Mouse (Mus musculus): ENCODE data around the gene Tfrc.

Gene Tfrc

DNA sequence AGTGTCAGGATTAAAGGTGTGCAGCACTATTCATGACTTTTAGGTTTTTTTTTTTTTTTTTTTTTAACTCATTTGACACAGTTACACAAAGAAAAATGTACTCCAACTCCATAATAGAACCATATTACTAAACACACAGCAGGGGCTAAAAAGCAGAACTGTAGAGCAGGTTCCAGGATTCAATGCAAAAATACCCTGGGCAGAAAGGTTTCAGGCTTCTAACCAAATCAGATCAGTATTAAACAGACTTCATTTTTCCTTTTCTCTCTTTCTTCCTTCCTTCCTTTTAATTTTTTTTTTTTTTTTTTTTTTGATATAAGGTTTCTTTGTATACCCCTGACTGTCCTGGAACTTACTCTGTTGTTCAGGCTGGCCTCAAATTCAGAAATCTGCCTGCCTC is 41.7 kb downstream of the Tfrc start:
- DNase-seq (ENCODE audit: inconsistent ontology term): no peak

DNA sequence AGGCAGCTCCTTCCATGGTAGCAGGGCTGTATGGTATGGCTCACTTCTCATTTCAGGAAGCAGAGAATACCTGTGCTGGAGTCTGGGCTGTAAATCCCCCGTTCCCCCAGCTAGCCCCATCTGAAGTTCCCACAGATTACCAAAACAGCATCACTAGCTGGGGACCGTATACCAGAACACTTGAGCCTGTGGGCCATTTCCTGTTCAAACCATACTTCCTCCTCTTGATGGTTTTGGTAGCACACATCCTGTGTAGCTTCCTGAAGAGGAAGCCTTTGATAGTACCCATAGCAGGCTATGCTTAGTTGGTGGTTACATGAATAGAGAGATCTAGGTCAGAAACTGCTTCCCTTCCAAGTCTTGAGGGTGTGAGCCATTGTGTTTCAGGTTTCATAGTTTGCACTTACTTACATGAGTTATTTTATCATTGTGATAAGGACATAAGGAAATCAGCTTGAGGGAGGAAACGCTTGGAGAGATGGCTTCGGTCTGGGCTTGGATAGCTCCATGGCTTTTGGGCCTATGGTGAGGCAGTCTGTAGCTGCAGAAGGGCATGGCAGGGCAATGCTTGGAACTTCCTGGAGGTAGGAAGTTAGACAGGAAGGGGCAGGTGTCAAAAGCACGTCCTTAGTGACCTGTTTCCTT is 42.4 kb downstream of the Tfrc start:
- DNase-seq (ENCODE audit: inconsistent ontology term): no peak

DNA sequence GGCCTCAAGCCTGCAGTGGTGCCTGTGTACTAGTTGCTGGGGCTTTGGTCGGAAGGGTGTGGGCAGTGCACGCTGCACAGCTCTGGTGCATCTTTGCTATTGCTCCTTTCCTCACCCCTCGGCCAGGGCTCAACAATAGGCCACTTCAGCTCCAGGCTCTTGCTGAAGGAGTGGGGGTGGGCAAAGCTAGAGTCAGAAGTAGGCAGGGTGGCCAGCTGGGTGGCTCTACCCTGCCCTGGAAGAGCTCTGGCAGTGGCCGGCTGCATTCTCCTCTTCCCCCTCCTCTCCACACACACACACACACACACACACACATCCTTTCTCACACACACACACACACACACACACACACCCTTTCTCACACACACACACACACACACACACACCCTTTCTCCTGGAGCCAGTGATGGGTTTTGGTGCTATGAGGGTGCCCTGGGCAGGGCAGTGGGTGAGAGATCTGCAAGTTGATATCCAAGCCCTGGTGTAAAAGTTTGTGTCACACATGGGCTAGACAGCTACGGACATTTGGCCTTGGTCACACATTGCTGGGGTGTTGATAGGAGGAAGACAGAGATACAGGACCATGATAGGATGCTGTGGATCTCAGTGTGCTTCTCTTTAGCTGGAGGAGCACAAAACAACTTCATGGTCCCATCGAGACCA is 45.5 kb downstream of the Tfrc start:
- no peak for DNase-seq (ENCODE audit: inconsistent ontology term)

DNA sequence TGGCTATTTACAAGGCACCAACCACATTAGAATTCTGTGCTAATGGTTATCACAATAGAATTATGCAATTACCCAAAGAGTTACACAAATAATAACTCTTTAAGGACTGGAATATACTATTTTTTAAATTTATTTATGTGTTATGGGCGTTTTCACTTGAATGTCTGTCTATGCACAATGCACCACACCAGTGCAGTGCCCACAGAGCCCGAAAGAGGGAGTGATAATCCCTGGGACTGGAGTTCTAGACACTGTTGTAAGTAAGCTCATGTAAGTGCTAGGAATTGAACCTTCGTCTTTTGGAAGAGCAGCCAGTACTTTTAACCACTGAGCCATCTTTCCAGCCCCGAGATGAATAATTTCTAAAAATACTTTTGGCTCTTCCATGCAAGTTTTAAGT is 46.8 kb downstream of the Tfrc start:
- DNase-seq (ENCODE audit: inconsistent ontology term): no peak

DNA sequence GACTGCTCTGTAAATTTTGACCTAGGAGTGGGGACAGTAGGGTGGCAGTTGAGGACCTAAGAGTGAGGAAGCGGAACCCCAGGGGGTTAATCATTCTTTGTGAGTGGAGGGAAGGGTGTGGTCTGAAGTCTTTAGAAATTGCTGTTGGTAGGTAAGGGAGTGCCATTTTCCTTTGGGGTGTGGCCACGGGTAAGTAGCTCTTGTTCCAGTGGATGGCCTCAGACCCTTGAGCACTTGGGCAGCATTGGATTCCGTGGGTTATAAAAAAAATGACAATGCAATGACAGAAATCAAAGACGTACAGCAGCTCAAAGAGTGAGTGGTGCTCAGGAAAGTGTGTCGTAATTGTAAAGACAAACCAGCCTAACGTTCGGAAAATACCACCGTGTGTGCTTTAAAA is 47.6 kb downstream of the Tfrc start:
- no peak for DNase-seq (ENCODE audit: inconsistent ontology term)

DNA sequence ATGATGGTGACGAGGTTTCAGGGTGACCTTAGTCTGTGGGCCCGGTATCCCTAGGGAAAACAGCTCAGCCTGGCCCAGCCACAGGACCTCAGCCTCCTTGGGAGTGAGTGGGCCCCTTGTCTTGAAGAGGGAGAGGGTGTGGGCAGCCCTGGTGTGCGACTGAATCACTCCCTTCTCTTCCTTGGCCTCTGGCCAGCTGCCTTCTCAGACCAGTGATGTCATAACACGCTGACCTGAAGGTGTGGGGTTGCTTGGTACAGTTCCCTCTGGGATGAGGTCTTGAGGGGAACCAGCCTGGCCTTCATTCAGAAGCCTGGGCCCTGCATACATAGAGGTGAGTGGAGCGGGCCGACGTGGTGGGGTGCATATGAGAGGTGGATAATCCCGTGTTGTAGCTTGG is 48.1 kb downstream of the Tfrc start:
- peak; percentile 54 for DNase-seq (ENCODE audit: inconsistent ontology term)

DNA sequence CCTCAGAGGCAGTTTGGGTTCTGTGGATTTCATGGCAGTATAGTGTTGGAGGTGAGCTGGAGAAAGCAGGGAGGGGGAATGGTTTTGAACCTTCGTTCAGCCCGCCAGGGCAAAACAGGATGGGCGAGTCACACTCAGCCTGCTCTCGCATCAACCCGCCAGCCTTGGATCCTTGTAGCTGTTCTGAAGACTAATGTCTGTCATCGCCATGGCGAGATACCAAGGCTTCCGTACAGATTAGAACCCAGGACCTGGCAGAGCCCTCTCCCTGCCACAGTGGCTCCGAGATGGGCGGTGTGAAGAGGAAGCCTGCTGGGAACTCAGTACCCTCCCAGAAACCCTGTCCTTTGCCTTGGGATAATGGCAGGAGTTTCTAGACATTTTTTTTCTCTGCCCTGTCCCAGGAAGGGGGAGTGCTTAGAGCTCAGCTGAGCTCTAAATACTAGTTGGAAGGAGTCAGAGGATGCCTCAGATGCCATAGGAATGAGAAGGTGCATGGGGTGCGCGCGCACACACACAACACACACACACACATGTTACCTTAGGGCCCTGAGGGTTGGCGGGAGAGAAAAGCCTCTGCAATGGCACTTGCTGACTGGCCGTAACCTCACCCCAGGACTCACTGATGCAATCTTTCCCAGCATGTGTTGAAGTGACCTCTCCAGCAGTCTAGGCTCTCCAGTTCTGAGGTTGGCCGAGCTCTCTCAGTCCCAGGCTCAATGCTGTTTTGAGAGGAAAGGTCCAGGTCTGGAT is 49.0 kb downstream of the Tfrc start:
- DNase-seq (ENCODE audit: inconsistent ontology term): peak; percentile 79

DNA sequence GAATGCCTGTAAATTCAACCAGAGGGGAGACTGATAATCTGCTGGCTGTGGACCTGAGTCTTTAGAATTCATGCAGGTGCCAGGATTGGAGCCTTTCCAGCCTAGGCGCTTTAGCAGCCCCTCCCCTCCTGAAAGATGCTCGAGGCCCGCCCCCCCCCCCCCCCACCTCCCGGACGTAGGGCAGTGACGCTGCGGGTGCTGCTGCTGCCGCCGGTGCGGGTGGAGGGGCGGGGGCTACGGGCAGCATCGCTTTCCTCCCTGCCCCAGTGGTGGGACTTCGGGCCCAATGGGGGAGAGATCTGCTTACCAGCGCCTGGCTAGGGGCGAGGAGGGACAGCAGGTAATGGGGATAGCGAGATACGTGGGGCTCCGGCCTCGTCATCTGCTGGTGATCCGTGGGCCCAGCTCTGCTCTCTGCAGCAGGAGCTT is 50.0 kb downstream of the Tfrc start:
- DNase-seq (ENCODE audit: inconsistent ontology term): no peak

DNA sequence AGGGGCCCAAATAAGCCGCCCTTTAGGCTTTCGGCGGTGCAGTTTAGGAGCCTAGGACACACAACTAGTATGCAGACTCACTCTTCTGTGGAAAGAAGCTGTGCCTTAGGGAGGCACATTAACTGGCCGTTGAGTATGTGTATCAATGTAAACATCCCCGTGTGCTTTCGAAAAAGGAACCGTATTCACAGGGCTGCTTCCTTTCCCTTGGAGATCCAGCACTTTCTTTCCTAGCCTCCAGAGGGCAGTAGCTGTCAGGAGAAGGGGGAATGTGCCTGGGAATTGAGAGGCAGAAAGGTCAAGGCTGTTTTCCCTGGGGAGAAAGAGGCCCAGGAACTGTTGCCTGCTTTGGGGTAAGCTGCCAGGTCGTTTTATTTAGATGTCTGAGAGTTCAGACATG is 50.7 kb downstream of the Tfrc start:
- DNase-seq (ENCODE audit: inconsistent ontology term): peak; percentile 84

DNA sequence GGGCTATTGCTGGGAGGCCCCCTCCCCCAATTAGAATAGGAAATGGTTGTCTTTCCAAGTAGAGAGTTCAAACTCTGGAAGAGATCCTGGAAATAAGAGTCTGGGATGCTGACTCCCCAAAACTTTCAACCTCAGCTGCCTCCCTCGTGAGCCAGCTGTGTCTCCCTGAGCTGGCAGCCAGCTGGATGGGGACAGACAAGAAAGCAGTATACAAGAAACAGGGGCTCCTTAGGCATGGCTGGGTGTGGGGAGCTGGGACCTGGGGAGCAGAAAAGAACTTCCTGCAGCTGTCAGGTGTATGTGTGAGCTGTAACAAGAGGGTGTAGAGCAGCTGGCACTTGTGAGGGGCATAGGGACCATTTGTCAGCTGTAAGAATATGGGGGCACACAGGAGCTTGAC is 51.4 kb downstream of the Tfrc start:
- DNase-seq (ENCODE audit: inconsistent ontology term): no peak

DNA sequence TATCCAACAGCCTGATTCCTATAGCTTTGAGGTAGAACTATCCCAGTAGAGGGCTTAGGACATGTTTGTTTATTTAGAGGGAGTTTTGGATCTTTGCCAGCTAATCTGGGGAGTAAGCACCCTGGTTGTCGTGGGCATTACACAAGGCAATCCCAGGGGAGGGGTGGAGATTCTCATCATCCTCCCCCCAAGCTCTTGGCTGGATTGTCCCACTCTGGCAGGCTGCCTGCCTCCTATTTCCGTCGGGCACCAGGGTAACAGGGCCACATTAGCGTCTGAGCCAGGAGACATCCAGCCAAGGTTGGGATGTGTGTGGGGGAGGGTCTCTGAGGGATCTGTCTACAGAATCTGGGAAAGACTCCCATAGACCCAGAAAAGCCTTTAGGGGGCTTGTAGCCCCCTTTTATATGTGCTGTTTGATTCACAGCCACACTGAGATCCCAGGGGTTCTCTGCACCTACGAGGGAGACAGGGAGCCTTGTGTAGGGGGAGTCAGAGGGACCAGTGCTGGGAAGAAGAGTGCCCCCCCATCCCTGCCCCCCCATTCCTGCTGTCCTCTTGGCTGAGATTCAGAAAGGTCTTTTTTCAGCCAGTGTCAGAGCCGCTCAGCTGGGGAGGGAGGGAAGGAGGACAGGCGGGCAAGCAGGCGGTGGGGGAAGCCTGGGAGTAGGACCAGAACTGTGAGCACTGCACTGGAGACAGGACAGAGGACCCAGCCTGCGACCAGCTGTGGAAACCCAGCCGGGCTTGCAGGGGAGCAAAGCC is 52.0 kb downstream of the Tfrc start:
- DNase-seq (ENCODE audit: inconsistent ontology term): peak; percentile 88

DNA sequence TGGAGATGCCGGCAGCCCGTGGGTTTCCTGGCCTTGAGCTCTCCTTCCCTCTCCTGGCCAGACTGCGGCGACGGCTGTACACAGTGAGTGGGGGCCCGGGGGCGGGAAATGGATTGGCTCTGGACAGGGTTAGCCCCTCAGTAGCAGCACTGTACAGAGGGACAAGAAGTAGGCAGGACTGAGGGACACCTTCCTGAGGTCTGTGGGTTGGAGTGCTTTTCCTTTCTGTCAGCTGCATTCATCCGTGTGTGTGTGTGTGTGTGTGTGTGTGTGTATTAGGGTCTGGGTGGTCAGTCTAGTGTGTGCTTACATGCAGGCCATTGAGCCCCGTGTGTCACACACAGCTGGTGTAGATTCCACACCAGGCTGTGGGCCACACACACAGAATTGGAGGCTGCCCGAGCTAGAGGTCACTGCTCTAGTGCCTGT is 52.8 kb downstream of the Tfrc start:
- peak; percentile 42 for DNase-seq (ENCODE audit: inconsistent ontology term)

DNA sequence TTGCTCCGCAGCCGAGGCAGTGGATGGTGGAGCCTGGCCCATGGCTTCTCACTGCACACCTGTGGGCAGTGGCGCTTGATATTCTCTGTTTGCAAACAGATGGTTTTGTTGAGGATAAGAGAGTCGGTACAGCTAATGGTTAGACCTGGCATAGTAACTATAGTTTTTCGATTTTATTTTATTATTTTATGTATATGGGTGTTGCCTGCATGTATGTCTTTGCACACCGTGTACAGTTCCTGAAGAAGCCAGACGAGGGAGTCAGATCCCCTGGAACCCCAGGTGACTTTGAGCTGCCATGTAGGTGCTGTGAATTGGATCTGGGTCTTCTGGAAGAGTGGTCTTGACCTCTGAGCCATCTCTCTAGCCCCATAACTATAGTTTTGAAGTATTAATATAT is 53.7 kb downstream of the Tfrc start:
- no peak for DNase-seq (ENCODE audit: inconsistent ontology term)

DNA sequence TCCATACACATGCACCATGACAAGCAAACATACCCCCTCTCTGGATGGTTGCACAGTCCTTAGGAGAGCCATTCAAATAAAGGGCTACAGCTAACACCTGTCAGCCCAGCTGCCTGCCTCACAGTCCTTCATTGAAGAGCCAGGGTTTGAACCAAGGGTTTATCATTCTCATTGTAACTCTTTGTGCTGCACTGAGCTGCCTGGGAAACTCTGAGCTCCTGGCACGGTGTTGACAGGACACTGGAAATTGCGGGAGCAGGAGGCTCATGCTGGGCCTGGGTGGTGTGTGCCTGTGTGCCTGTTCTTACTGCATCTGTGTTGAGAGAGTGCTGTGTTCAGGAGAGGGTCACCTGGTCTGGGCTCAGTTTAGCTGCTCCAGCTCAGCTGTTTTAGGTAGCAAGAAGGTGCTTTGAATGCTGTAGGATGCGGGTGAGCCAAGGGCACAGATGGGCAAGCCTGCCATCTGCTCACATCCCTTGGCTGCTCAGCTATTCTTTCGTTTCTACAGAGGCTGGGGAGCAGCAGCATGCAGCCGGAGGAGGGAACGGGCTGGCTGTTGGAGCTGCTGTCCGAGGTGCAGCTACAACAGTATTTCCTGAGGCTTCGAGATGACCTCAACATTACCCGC is 54.6 kb downstream of the Tfrc start:
- no peak for DNase-seq (ENCODE audit: inconsistent ontology term)

DNA sequence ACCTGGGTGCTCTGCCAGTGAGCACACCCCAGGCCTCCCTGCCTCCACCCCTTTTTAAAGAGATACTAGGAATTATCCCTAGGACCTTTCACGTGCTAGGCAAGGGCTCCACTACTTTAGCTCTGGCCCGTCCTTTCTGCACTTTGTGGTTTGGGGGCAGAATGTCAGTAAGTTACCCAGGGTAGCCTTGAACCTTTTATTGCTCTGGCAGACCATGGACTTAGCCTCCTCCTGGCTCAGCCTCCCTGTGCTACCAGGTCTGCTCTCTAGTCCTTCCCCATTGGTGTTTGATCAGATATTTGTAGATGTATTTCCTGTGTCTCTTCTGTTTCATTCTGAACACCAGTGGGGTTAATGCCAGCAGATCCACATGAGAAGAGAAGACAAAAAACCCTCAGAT is 55.5 kb downstream of the Tfrc start:
- DNase-seq (ENCODE audit: inconsistent ontology term): no peak

DNA sequence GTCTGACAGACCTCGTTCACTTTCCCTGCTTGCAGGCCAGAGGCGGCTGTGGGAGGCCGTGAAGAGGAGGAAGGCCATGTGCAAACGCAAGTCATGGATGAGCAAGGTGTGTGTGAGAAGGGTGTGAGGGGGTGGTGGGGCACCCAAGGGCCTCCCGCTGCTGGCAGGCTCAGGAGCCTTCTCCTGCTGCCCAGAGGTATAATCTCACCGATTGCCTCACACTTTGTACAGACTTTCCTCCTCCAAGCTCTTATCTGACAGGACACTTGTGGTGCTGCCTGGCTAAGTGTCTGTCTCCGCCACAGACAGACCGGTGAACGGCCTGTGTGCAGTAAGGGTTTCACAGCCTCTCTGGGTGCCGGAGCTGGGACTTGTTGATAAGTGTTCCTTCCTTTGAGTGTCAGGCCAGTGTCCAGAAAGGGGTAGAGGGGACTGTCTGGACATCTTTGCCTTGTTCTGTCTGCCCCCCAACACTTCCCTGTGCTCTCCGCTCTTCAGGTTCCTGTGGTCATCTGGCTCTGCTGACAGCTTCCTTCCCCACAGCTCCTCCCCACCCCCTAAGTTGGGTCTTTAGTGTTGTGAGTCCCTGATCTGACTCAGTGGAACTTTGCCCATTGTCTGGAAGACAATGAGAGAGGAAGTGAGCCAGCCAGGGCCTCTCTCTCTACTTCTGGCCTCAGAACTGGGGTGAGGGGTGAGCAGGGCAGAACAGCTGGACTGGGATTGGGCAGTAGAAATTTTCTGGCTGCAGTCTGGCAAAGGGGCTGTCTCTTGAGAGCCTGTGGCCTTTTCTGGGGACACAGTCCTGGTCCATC is 57.3 kb downstream of the Tfrc start:
- DNase-seq (ENCODE audit: inconsistent ontology term): peak; percentile 92

DNA sequence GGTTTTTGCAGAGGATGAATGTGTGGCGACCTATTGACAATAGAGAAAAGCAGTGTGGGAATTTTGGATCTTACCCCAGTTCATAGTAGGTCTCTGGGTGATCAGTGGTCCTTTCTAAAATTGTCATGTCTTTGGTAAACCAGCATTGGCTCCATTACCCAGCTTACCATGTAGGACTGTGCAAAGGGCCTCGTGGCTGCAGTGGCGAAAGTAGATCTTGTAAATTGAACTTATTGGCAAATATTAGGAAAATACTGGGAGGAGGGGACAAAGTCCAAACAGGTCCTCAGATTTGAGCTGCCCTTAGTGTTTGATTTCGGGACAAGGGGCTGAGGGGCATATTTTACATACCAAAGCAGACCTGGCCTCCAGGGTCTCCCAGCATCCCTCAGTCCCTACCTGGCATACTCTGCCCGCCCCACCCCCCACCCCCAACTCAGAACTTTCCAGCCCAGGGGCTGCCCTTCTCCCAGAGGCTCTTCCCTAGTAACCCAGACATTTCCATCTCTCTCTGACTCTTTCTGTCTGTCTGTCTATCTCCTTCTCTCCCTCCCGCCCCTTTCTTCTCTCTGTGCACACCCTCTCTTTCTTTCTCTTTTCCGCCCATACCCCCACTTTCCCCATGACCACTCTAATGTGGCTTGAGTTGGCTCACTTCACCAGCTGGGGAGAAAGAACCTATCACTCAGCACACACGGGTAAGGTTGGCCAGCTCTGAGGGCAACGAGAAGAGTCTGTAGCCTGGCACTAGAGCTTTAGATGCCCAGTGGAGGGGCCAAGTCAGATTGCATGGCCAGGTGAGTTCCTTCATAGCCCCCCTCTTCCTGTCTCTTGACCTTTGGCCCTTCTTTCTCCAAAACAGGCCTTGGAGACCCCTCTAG is 58.2 kb downstream of the Tfrc start:
- DNase-seq (ENCODE audit: inconsistent ontology term): no peak

DNA sequence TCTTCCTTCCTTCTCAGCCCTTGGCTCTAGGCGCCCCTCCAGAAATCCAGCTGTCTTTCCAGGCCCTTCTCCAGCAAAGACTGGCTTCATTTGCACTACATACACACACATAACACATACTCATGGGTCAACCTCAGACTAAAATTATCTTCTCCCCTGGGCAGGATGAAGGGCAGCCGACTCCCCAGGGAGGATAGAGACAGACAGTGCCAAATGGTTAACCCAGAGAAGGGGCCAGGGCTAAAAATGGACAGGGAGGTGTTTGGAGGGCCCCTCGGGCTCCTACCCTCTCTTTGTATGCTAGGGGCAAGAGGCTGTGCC is 58.8 kb downstream of the Tfrc start:
- no peak for DNase-seq (ENCODE audit: inconsistent ontology term)

DNA sequence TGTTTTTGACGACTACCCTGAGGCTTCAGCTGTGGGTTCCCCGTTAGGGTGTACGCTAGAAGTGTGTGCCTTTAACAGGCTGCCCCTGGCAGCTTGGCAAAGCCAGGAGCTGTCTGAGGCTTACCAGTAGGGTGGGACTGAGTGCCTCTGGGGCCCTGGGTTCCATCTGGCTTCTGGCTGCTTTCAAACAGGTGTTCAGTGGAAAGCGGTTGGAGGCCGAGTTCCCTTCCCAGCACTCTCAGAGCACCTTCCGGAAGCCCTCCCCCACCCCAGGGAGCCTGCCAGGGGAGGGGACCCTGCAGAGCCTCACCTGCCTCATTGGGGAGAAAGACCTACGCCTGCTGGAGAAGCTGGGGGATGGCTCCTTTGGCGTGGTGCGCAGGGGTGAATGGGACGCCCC is 59.3 kb downstream of the Tfrc start:
- no peak for DNase-seq (ENCODE audit: inconsistent ontology term)

DNA sequence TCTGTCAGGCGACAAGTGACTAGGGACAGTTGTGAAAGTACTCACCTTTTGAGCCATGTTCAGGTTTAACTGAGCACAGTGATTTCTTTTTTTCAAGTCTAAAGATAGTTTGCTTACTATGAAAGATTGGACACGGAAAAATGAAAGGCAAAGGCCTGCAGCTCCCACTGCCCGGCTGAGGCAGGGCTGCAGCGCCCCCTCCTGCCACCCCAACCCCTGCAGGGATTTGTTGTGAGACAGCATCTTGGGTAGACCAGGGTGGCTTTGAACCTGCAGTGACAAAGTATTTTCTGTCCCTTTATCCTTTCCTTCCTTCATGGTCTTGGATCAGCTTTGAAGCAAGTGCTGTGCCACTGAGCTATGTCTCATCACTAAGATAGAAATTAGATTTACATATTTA is 59.8 kb downstream of the Tfrc start:
- DNase-seq (ENCODE audit: inconsistent ontology term): no peak
